Comparison of ENCODE assay signal across 8 mouse cellular contexts in genomic region chr1:132155737-132156136, GRCm38 (mm10). TPM values are rescaled to one million over a fixed set of nuclear protein-coding genes. Genes with fewer than 3 reads are reported as not detected.
DNase-seq lines count a peak whose midpoint lies in the region; ATAC-seq and TF ChIP-seq lines count a peak whose summit lies in the region.

No protein-coding gene starts in this region.

- H3K27me3 ChIP-seq in E14TG2a.4 (ENCODE audit: insufficient read depth, low read length) = 0 out of 2 replicates have a peak, but pooled peaks cover 6% of the 10 kb centered on the region
- H3K27me3 ChIP-seq in liver, postnatal 0 days (ENCODE audit: insufficient read depth, low read length) = peaks cover 16% of the 10 kb centered on the region

- no peaks in the 10 kb centered on the region for H3K36me3 ChIP-seq in E14TG2a.4 (ENCODE audit: insufficient read depth, low read length)
- H3K36me3 ChIP-seq in liver, postnatal 0 days (replicated peaks; ENCODE audit: insufficient read depth, low read length) = no peaks in the 10 kb centered on the region

- TF ChIP-seq EP300 in liver, postnatal 0 days (IDR thresholded peaks at IDR 0.05; ENCODE audit: low read depth) = no peak

- no peak overlapping the region for H3K27ac ChIP-seq in liver, postnatal 0 days (ENCODE audit: low read depth)

- no peaks in the 10 kb centered on the region for H3K9me3 ChIP-seq in E14TG2a.4 (ENCODE audit: low read length)
- no peaks in the 10 kb centered on the region for H3K9me3 ChIP-seq in liver, postnatal 0 days (ENCODE audit: low read length)

- 9% methylated on average over 6 of the region's 6 CpGs for WGBS in liver, postnatal 0 days (ENCODE audit: insufficient replicate concordance)

- TF ChIP-seq CTCF in E14TG2a.4 (conservative IDR thresholded peaks at IDR 0.05; ENCODE audit: low read length) = peak; percentile 79
- peak; percentile 98 for TF ChIP-seq CTCF in liver, postnatal 0 days (IDR thresholded peaks at IDR 0.05; ENCODE audit: low read depth)

- peak overlapping the region; percentile 14; the same call in 1 of the 2 replicates for H3K4me2 ChIP-seq in liver, postnatal 0 days (ENCODE audit: low read depth, low read length)

- peak; percentile 64 for DNase-seq in adrenal gland, adult 8-10 months
- peak; percentile 92 for DNase-seq in embryo, embryonic 11 days
- DNase-seq in heart, adult 9 months (ENCODE audit: low spot score in 2 of 2) = peak; percentile 69 to 81
- peak; percentile 87 to 91 for DNase-seq in kidney, postnatal 4 days
- DNase-seq in liver, postnatal 0 days = peak; percentile 85
- peak; percentile 95 for DNase-seq in retina, embryonic 14.5 days (ENCODE audit: low spot score)
- DNase-seq in urinary bladder, postnatal 25 days (ENCODE audit: low spot score) = peak; percentile 77

- ATAC-seq in liver, postnatal 0 days = peak; percentile 56

- no peak overlapping the region for H3K9ac ChIP-seq in liver, postnatal 0 days (replicated peaks)

- H3K4me3 ChIP-seq in E14TG2a.4 (replicated peaks; ENCODE audit: low read length) = no peak overlapping the region
- H3K4me3 ChIP-seq in liver, postnatal 0 days (ENCODE audit: low read depth, low read length) = no peak overlapping the region

- peaks cover 78% of the 10 kb centered on the region for H3K4me1 ChIP-seq in E14TG2a.4 (replicated peaks; ENCODE audit: low read depth, low read length)
- H3K4me1 ChIP-seq in liver, postnatal 0 days (ENCODE audit: insufficient read depth) = 0 out of 2 replicates have a peak, but pooled peaks cover 2% of the 10 kb centered on the region

RNA-seq across cellular contexts. Expression of gene Cdk18, which starts 16.3 kb away (rescaled TPM):
- total RNA-seq in adrenal gland, adult 8-10 months (2022) = 10 to 100 TPM; 18.0 to 43.3 (median 25.4) TPM
- polyA plus RNA-seq in liver, postnatal 0 days (2015; fragmentation: Nextera tagmentation; extraction: Ambion mirVana) = 3.5 and 4.5 TPM in 2 replicates

RNA-seq across cellular contexts. Expression of gene Lemd1, which starts 35.5 kb away (rescaled TPM):
- total RNA-seq in adrenal gland, adult 8-10 months (2022) = under 1 TPM in 3 of 4 experiments, not detected in 1; 0.31 to 0.46 (median 0.46) TPM
- not detected in 2 replicates for polyA plus RNA-seq in liver, postnatal 0 days (2015; fragmentation: Nextera tagmentation; extraction: Ambion mirVana)

RNA-seq across cellular contexts. Expression of gene AC124108.1, which starts 35.5 kb away (rescaled TPM):
- total RNA-seq in adrenal gland, adult 8-10 months (2022) = under 1 TPM; 0.10 to 0.17 (median 0.14) TPM
- not detected in 2 replicates for polyA plus RNA-seq in liver, postnatal 0 days (2015; fragmentation: Nextera tagmentation; extraction: Ambion mirVana)
